Mouse (Mus musculus): ENCODE measurements around the gene Hip1r. TPM values are rescaled to one million over a fixed set of nuclear protein-coding genes. Genes with fewer than 3 reads are reported as not detected.

Gene Hip1r
- polyA plus RNA-seq, 1 experiment from 2014 or later = 62.0 TPM

GRCm38 (mm10) chr5:123970576-123970975 is 2.9 kb upstream of the Hip1r start:
- no peak for TF ChIP-seq CTCF (IDR thresholded peaks at IDR 0.05)
- no peaks in the 10 kb centered on the region for H3K27me3 ChIP-seq
- in situ Hi-C loops (cut with MboI; ENCODE audit: low pct_unique_long_range_greater_than_20kb) = loop anchor here (25.0 kb wide), 1 partner anchor 117 kb away; the partner anchor contains the start of gene Abcb9
- no peak for DNase-seq (ENCODE audit: low read depth, low spot score)
- no peak for ATAC-seq
- POLR2A ChIA-PET = no interaction called here
- CTCF ChIA-PET = interaction anchor here (0.7 kb wide), 1 partner anchor 22 kb away, joined by 3 read pairs; no protein-coding TSS in a partner anchor

- ChIA-PET POLR2A (no interaction called here), CTCF (interaction anchor here (1.7 kb wide), 1 partner anchor 18 kb away, joined by 5 read pairs; no protein-coding TSS in a partner anchor)
- in situ Hi-C loops (cut with MboI; ENCODE audit: low pct_unique_long_range_greater_than_20kb) = loop anchor here (25.0 kb wide), 1 partner anchor 115 kb away; the partner anchor contains the start of gene Abcb9
- DNase-seq (ENCODE audit: low read depth, low spot score) (no peak), ATAC-seq (no peak)
- no peak for TF ChIP-seq CTCF (IDR thresholded peaks at IDR 0.05)
- H3K27me3 ChIP-seq = no peaks in the 10 kb centered on the region
These were observed 975 bp upstream of the Hip1r start for GRCm38 (mm10) chr5:123972453-123972852.

DNA sequence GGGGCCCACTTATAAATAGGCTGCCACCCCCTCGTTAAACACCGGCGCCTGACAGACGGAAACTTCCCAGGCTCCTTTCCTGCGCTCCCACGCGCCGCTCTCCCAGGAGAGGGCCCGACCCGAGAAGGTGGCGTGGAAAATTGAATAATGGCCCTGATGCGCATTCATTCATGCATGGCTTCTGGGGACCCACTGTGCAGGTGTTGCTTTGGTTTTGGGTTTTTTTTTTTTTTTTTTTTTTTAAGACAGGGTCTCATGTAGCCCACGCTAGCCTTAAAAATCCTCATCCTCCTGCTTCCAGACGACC is 704 bp downstream of the Hip1r start:
- in situ Hi-C loops (cut with MboI; ENCODE audit: low pct_unique_long_range_greater_than_20kb) = loop anchor here (25.0 kb wide), 1 partner anchor 113 kb away; the partner anchor contains the start of gene Abcb9
- no peak for TF ChIP-seq CTCF (IDR thresholded peaks at IDR 0.05)
- DNase-seq (ENCODE audit: low read depth, low spot score) (no peak), ATAC-seq (no peak)
- CTCF ChIA-PET = interaction anchor here (1.5 kb wide), 1 partner anchor 11 kb away, joined by 3 read pairs; no protein-coding TSS in a partner anchor
- H3K27me3 ChIP-seq = no peaks in the 10 kb centered on the region
- POLR2A ChIA-PET = interaction anchor here (0.7 kb wide), 2 partner anchors 16 to 100 kb away, joined by 3 read pairs; no protein-coding TSS in a partner anchor

- in situ Hi-C loops (cut with MboI; ENCODE audit: low pct_unique_long_range_greater_than_20kb) = loop anchor here (25.0 kb wide), 1 partner anchor 113 kb away; the partner anchor contains the start of gene Abcb9
- no peak for TF ChIP-seq CTCF (IDR thresholded peaks at IDR 0.05)
- ATAC-seq (no peak), DNase-seq (ENCODE audit: low read depth, low spot score) (no peak)
- POLR2A ChIA-PET = no interaction called here
- CTCF ChIA-PET = interaction anchor here (1.3 to 1.6 kb wide), 3 partner anchors 11 to 26 kb away, joined by 3 to 7 read pairs (median 3); no protein-coding TSS in a partner anchor
- no peaks in the 10 kb centered on the region for H3K27me3 ChIP-seq
These were observed 1.2 kb downstream of the Hip1r start for GRCm38 (mm10) chr5:123974616-123975111.

DNA sequence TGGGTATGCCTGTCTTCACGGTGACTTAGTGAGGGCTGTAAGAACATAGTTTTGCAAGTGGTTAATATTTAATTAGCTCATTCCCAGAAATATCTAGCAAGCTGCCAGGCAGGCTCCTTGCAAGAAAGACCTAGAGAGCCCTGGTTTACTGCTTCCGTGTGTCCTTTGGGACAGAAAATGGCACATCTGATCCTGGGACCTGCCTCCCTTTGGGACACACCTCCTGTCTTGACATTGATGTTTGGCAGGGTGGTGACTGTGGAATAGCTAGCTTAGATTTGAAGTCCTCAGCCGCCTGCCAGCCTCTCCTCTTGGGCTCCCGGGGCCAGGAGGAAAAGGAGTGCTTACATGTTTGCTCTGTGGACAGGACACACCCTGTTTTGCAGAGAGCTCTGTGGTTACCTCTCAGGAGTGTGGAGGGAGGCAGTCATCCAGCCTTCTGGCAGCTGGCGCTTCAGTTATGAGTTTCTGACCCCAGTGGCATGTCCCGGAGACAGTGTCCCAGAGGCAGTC is 2.3 kb downstream of the Hip1r start:
- in situ Hi-C loops (cut with MboI; ENCODE audit: low pct_unique_long_range_greater_than_20kb) = no loop called here
- DNase-seq (ENCODE audit: low read depth, low spot score) (peak; percentile 58), ATAC-seq (peak; percentile 48)
- CTCF ChIA-PET = interaction anchor here (1.2 to 1.7 kb wide), 5 partner anchors 10 to 27 kb away, joined by 3 to 7 read pairs (median 3); no protein-coding TSS in a partner anchor
- TF ChIP-seq CTCF (IDR thresholded peaks at IDR 0.05) = no peak
- H3K27me3 ChIP-seq = no peaks in the 10 kb centered on the region
- POLR2A ChIA-PET = no interaction called here

- ATAC-seq = no peak
- no peak for DNase-seq (ENCODE audit: low read depth, low spot score)
- CTCF ChIA-PET = interaction anchor here (1.0 to 2.2 kb wide), 5 partner anchors 8 to 28 kb away, joined by 3 to 12 read pairs (median 5); no protein-coding TSS in a partner anchor
- in situ Hi-C loops (cut with MboI; ENCODE audit: low pct_unique_long_range_greater_than_20kb) = no loop called here
- no peak for TF ChIP-seq CTCF (IDR thresholded peaks at IDR 0.05)
- H3K27me3 ChIP-seq = no peaks in the 10 kb centered on the region
- POLR2A ChIA-PET = no interaction called here
These were observed 3.8 kb downstream of the Hip1r start for GRCm38 (mm10) chr5:123977231-123977630.

DNA sequence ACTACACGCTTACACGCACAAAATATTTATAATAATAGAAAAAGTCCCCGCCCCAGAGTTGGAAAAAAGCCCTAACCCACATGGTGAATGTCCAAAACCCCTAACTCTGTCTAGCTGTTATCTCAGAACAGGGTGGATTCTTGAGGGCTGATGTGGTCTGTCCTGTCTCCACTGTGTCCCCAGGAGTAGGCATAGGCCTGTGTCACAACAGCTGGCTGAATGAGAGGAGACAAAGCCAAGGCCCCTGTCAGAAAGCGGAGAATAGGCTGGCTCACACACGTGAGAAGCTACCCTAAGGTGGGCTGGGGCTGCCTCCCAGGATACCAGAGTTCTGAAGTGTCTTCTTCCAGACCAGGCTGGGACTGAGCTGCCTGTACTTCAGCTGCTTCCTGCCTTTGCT is 4.7 kb downstream of the Hip1r start:
- ChIA-PET POLR2A (interaction anchor here (0.6 kb wide), 1 partner anchor 554 kb away, joined by 3 read pairs; no protein-coding TSS in a partner anchor), CTCF (interaction anchor here (2.2 kb wide), 1 partner anchor 11 kb away, joined by 12 read pairs; no protein-coding TSS in a partner anchor)
- no peaks in the 10 kb centered on the region for H3K27me3 ChIP-seq
- no peak for TF ChIP-seq CTCF (IDR thresholded peaks at IDR 0.05)
- DNase-seq (ENCODE audit: low read depth, low spot score) (no peak), ATAC-seq (no peak)
- in situ Hi-C loops (cut with MboI; ENCODE audit: low pct_unique_long_range_greater_than_20kb) = no loop called here

DNA sequence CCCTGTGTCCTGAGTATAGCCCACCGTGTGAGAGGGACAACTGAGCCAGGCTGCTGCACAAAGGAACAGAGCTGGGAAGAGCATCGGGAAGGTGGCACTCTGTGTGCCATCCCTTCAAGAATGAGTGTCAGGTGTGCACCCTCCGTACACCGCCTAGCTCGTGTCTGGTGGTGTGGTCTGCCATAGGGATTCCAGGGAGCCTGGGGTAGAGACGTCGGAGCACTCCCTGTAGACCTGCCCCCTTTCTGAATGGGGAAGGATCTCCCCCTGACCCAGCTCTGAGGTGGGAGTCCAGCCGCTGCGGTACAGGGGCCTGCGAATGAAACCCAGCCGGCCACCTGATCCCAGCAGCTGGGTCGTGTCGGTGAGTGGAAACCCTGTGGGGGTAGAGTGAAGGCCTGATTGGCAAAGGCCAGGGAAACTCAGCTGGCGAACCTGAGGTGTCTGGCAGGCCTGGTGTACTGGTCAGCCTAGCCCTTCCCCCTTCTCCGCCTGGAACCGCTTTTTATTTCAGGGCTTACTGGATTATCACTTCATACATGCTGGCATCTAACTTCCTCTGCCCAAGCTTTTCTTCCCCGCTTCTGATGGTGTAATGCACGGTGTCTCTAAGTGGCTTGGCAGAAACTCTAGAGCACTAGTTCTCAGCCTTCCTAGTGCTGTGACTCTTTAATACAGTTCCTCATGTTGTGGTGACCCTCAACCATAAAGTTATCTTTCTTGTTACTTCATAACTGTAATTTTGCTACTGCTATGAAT is 6.0 kb downstream of the Hip1r start:
- POLR2A ChIA-PET = no interaction called here
- no peak for TF ChIP-seq CTCF (IDR thresholded peaks at IDR 0.05)
- ATAC-seq = no peak
- in situ Hi-C loops (cut with MboI; ENCODE audit: low pct_unique_long_range_greater_than_20kb) = no loop called here
- no peak for DNase-seq (ENCODE audit: low read depth, low spot score)
- H3K27me3 ChIP-seq = no peaks in the 10 kb centered on the region
- CTCF ChIA-PET = interaction anchor here (1.7 kb wide), 1 partner anchor 13 kb away, joined by 4 read pairs; no protein-coding TSS in a partner anchor

GRCm38 (mm10) chr5:123979980-123980369 is 6.5 kb downstream of the Hip1r start:
- in situ Hi-C loops (cut with MboI; ENCODE audit: low pct_unique_long_range_greater_than_20kb) = no loop called here
- H3K27me3 ChIP-seq = no peaks in the 10 kb centered on the region
- CTCF ChIA-PET = interaction anchor here (1.7 kb wide), 1 partner anchor 12 kb away, joined by 4 read pairs; no protein-coding TSS in a partner anchor
- POLR2A ChIA-PET = no interaction called here
- DNase-seq (ENCODE audit: low read depth, low spot score) (no peak), ATAC-seq (no peak)
- TF ChIP-seq CTCF (IDR thresholded peaks at IDR 0.05) = no peak

DNA sequence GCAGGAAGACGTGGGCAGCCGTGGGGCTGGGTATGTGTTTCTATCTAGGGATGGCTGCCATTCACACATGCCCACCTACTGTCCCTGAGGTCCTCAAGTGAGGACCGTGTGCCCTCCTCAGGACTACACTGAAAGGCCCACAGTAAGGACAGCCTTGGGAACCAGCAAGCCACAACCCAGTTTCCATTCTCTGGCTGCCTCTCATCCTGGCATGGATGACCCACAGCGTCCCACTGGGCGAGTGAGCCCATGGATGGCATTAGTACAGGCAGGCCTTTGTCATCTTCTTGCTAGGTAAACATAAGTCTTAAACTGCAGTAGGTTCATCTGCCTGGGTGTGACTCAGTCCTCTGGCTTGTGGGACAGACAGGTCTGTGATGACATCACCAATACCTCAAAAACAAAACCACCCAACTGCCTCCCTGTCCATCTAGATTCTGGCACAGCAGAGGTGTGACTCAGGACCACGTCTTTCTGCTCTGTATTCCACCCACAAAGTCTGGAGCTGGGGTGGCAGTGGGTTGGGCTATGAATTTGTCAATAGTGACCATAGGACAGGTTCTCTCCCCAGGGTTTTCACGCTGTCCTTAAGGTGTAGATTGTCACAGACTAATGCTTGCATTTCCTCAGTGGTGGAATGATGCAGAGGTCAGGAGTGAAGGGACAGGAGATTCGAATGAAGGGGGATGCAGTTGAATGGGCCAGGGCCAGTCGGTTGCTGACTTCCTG is 7.3 kb downstream of the Hip1r start:
- CTCF ChIA-PET = interaction anchor here (1.0 kb wide), 1 partner anchor 9 kb away, joined by 4 read pairs; no protein-coding TSS in a partner anchor

More for the DNA sequence above, 7.3 kb downstream of the Hip1r start:
- peak; percentile 42 for ATAC-seq
- in situ Hi-C loops (cut with MboI; ENCODE audit: low pct_unique_long_range_greater_than_20kb) = no loop called here
- POLR2A ChIA-PET = no interaction called here
- TF ChIP-seq CTCF (IDR thresholded peaks at IDR 0.05) = no peak
- H3K27me3 ChIP-seq = no peaks in the 10 kb centered on the region
- DNase-seq (ENCODE audit: low read depth, low spot score) = peak; percentile 64
